Comparison of ENCODE assay signal across 16 mouse cellular contexts in the genomic region with DNA sequence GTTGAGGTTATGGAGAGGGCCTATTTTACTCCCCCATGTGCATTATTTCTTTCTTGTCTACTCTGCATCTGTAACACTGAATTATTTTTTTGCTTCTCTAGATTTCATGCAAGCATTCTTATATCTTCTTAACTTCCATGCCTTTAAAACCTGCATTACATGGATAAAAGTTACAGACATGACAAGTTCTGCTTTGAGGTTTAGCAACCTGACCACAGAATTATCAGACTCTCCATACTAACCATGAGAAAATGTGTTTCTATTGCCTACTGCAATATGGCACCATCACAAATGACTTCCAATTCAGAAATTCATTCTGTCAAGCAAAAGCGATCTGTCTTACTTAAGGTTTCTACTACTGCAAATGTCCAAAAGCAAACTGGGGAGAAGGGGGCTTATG.
"Had no signal": no experiment of that assay in that cellular context is flagged by ENCODE, and none has a peak within 500 bp of the region (broad histone marks: within the 10 kb centered on the region; RNA-seq: fewer than 3 reads in every experiment).

No protein-coding gene starts in this region.

- H3K27ac ChIP-seq: neural tube, embryonic 13.5 days; neural tube, embryonic 15.5 days; stomach, embryonic 15.5 days; stomach, postnatal 0 days had no signal

- H3K9ac ChIP-seq: neural tube, embryonic 13.5 days; neural tube, embryonic 15.5 days; stomach, embryonic 15.5 days had no signal

- H3K9me3 ChIP-seq: neural tube, embryonic 13.5 days; neural tube, embryonic 15.5 days; stomach, embryonic 15.5 days had no signal

- H3K27me3 ChIP-seq: neural tube, embryonic 13.5 days; neural tube, embryonic 15.5 days; stomach, embryonic 15.5 days had no signal

- DNase-seq: retina, postnatal 1 day; right cerebral cortex, adult 18-20 months; right cerebral cortex, postnatal 14 days; right cerebral cortex, postnatal 25 days; right cerebral cortex, postnatal 4 days; spleen, adult 18-20 months; thymus, adult 18-20 months; thymus, adult 2 months; thymus, postnatal 14 days; thymus, postnatal 25 days; thymus, postnatal 36 days; thymus, postnatal 4 days had no signal

- H3K4me1 ChIP-seq: neural tube, embryonic 13.5 days; neural tube, embryonic 15.5 days; stomach, embryonic 15.5 days had no signal

- H3K36me3 ChIP-seq: neural tube, embryonic 13.5 days; neural tube, embryonic 15.5 days; stomach, embryonic 15.5 days had no signal

- H3K4me3 ChIP-seq: neural tube, embryonic 13.5 days; neural tube, embryonic 15.5 days; stomach, embryonic 15.5 days had no signal
